Comparison of ENCODE assay signal across 14 mouse cellular contexts in the genomic region with DNA sequence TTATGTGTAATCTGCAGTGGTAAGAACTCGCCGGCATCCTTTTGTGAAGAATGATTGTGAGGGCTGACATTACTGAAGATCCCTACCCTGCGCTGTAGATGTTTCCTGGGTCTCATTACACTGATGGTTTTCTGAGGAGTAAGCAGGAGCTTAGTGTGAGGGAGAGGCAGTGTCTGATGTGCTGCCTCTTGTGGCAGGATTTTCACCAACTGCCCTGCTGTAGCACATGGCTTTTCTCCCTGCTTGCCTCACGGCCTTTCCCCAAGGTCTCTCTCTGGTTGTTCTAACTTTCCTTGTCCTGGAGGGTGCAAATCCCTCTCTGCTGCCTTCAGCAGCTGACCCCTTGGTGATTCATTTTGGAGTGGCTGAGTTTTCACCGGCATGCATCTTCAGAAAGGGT. TPM values are rescaled to one million over a fixed set of nuclear protein-coding genes. Genes with fewer than 3 reads are reported as not detected.
DNase-seq lines count a peak whose midpoint lies in the region; ATAC-seq and TF ChIP-seq lines count a peak whose summit lies in the region.
"Had no signal": no experiment of that assay in that cellular context is flagged by ENCODE, and none has a peak within 500 bp of the region (broad histone marks: within the 10 kb centered on the region; RNA-seq: fewer than 3 reads in every experiment).

No protein-coding gene starts in this region.

- no peaks in the 10 kb centered on the region for H3K4me1 ChIP-seq in heart, adult 2 months (ENCODE audit: control insufficient read depth, insufficient read depth, low read length)
- no peaks in the 10 kb centered on the region for H3K4me1 ChIP-seq in neural tube, embryonic 14.5 days (ENCODE audit: control insufficient read depth, insufficient read depth, low read length)
- no peaks in the 10 kb centered on the region for H3K4me1 ChIP-seq in neural tube, embryonic 15.5 days
- no peaks in the 10 kb centered on the region for H3K4me1 ChIP-seq in forebrain, embryonic 15.5 days
- H3K4me1 ChIP-seq: heart, embryonic 10.5 days; liver, embryonic 13.5 days; neural tube, embryonic 12.5 days had no signal

- TF ChIP-seq EP300 in heart, adult 2 months (IDR thresholded peaks at IDR 0.05; ENCODE audit: insufficient read depth, low read depth, low read length) = no peak

- peak; percentile 30 for TF ChIP-seq CTCF in heart, adult 2 months (IDR thresholded peaks at IDR 0.05)

- H3K4me2 ChIP-seq in neural tube, embryonic 14.5 days (ENCODE audit: low read depth, low read length) = no peak overlapping the region
- H3K4me2 ChIP-seq in neural tube, embryonic 15.5 days = no peak overlapping the region
- no peak overlapping the region for H3K4me2 ChIP-seq in forebrain, embryonic 15.5 days (replicated peaks)
- H3K4me2 ChIP-seq: liver, embryonic 13.5 days; neural tube, embryonic 12.5 days had no signal

- H3K4me3 ChIP-seq in heart, adult 2 months = no peak overlapping the region
- H3K4me3 ChIP-seq in neural tube, embryonic 14.5 days (ENCODE audit: low read depth, low read length) = no peak overlapping the region
- H3K4me3 ChIP-seq in neural tube, embryonic 15.5 days (replicated peaks) = no peak overlapping the region
- no peak overlapping the region for H3K4me3 ChIP-seq in forebrain, embryonic 15.5 days
- H3K4me3 ChIP-seq: heart, embryonic 10.5 days; liver, embryonic 13.5 days; neural tube, embryonic 12.5 days had no signal

- no peak overlapping the region for H3K9ac ChIP-seq in heart, adult 2 months (ENCODE audit: low read depth, low read length)
- no peak overlapping the region for H3K9ac ChIP-seq in neural tube, embryonic 14.5 days (replicated peaks; ENCODE audit: low read depth, low read length)
- no peak overlapping the region for H3K9ac ChIP-seq in neural tube, embryonic 15.5 days (replicated peaks)
- no peak overlapping the region for H3K9ac ChIP-seq in forebrain, embryonic 15.5 days (replicated peaks)
- H3K9ac ChIP-seq: liver, embryonic 13.5 days; neural tube, embryonic 12.5 days had no signal

- H3K79me2 ChIP-seq in heart, adult 2 months (replicated peaks; ENCODE audit: control insufficient read depth, insufficient read depth, low read length) = peaks cover 2% of the 10 kb centered on the region; the same call in 1 of the 2 replicates

- intact Hi-C loops in heart, adult 2 months (cut with DNase I) = no loop called here

- no peaks in the 10 kb centered on the region for H3K36me3 ChIP-seq in heart, adult 2 months (ENCODE audit: control insufficient read depth, insufficient read depth, low read length)
- no peaks in the 10 kb centered on the region for H3K36me3 ChIP-seq in neural tube, embryonic 14.5 days (ENCODE audit: control insufficient read depth, insufficient read depth, low read length)
- no peaks in the 10 kb centered on the region for H3K36me3 ChIP-seq in neural tube, embryonic 15.5 days
- H3K36me3 ChIP-seq in forebrain, embryonic 15.5 days = no peaks in the 10 kb centered on the region
- H3K36me3 ChIP-seq: heart, embryonic 10.5 days; liver, embryonic 13.5 days; neural tube, embryonic 12.5 days had no signal

- no peak overlapping the region for H3K27ac ChIP-seq in heart, adult 2 months
- H3K27ac ChIP-seq in neural tube, embryonic 14.5 days (ENCODE audit: low read depth, low read length) = no peak overlapping the region
- no peak overlapping the region for H3K27ac ChIP-seq in neural tube, embryonic 15.5 days (replicated peaks)
- H3K27ac ChIP-seq in forebrain, embryonic 15.5 days (replicated peaks) = no peak overlapping the region
- H3K27ac ChIP-seq: heart, embryonic 10.5 days; liver, embryonic 13.5 days; neural tube, embryonic 12.5 days had no signal

- H3K27me3 ChIP-seq in heart, adult 2 months (ENCODE audit: control insufficient read depth, insufficient read depth, low read length) = no peaks in the 10 kb centered on the region
- H3K27me3 ChIP-seq in neural tube, embryonic 14.5 days (ENCODE audit: control insufficient read depth, insufficient read depth, low read length) = no peaks in the 10 kb centered on the region
- no peaks in the 10 kb centered on the region for H3K27me3 ChIP-seq in neural tube, embryonic 15.5 days (replicated peaks)
- no peaks in the 10 kb centered on the region for H3K27me3 ChIP-seq in forebrain, embryonic 15.5 days
- H3K27me3 ChIP-seq: liver, embryonic 13.5 days; neural tube, embryonic 12.5 days; Patski had no signal

- TF ChIP-seq POLR2A in heart, adult 2 months (IDR thresholded peaks at IDR 0.05; ENCODE audit: insufficient read depth, low read depth, low read length) = no peak

- WGBS in heart, adult 2 months = 60% methylated on average over 5 of the region's 5 CpGs
- 57% methylated on average over 5 of the region's 5 CpGs for WGBS in neural tube, embryonic 14.5 days
- WGBS in neural tube, embryonic 15.5 days = 63% methylated on average over 5 of the region's 5 CpGs
- WGBS in forebrain, embryonic 15.5 days = 56% methylated on average over 5 of the region's 5 CpGs

- no peaks in the 10 kb centered on the region for H3K9me3 ChIP-seq in neural tube, embryonic 14.5 days (ENCODE audit: control insufficient read depth, low read length)
- no peaks in the 10 kb centered on the region for H3K9me3 ChIP-seq in neural tube, embryonic 15.5 days (replicated peaks)
- no peaks in the 10 kb centered on the region for H3K9me3 ChIP-seq in forebrain, embryonic 15.5 days
- H3K9me3 ChIP-seq: heart, embryonic 10.5 days; liver, embryonic 13.5 days; neural tube, embryonic 12.5 days had no signal

- DNase-seq in heart, adult 2 months = no peak
- DNase-seq in heart, adult 8-10 months (ENCODE audit: low spot score) = no peak
- peak; percentile 51 for DNase-seq in testis, postnatal 14 days (ENCODE audit: low spot score)
- DNase-seq in right cerebral cortex, postnatal 4 days = no peak
- no peak for DNase-seq in cerebellum, adult 18-20 months
- DNase-seq: cerebellum, postnatal 36 days; kidney, postnatal 25 days; liver, embryonic 13.5 days had no signal

- peak; percentile 54; the same call in 1 of the 2 replicates for ATAC-seq in neural tube, embryonic 14.5 days (ENCODE audit: low read depth)
- no peak for ATAC-seq in neural tube, embryonic 15.5 days (ENCODE audit: low FRiP score)
- peak; percentile 51; the same call in 1 of the 2 replicates for ATAC-seq in forebrain, embryonic 15.5 days (replicated peaks)
- ATAC-seq: Patski had no signal

RNA-seq across cellular contexts. Expression of a gene that starts 10.0 kb away (rescaled TPM):
- 1 to 10 TPM; 9.5 to 9.6 TPM for total RNA-seq in heart, adult 2 months (2021)
- 10.6 and 17.2 TPM in 2 replicates for polyA plus RNA-seq in heart, adult 2 months (2012; rRNA removed)
- 10 to 100 TPM in 3 of 4 experiments, 1 to 10 TPM in 1; 9.1 to 12.0 (median 10.6) TPM for total RNA-seq in heart, adult 8-10 months (2022)
- polyA plus RNA-seq in neural tube, embryonic 14.5 days (2014; fragmentation: Nextera tagmentation; extraction: Ambion mirVana) = 18.3 and 22.0 TPM in 2 replicates
- 18.0 and 18.8 TPM in 2 replicates for polyA plus RNA-seq in neural tube, embryonic 15.5 days (2015; fragmentation: Nextera tagmentation; extraction: Ambion mirVana)
- 11.4 and 11.9 TPM in 2 replicates for polyA plus RNA-seq in forebrain, embryonic 15.5 days (2015; fragmentation: Nextera tagmentation; extraction: Ambion mirVana)
